Mouse (Mus musculus) inflammation-experienced regulatory T-cells, adult 16 weeks (primary cell): ENCODE measurements around the gene Bex6. TPM values are rescaled to one million over a fixed set of nuclear protein-coding genes. Genes with fewer than 3 reads are reported as not detected.

Experiments
- polyA plus RNA-seq: library from polyadenylated mRNA; unstranded; fragments of 100-300 nt; shearing (Covaris generic); gene quantifications from one replicate; pipeline ENCODE4 v1.2.1, GENCODE M21; 2017

The Bex6 gene
- polyA plus RNA-seq: not detected

DNA sequence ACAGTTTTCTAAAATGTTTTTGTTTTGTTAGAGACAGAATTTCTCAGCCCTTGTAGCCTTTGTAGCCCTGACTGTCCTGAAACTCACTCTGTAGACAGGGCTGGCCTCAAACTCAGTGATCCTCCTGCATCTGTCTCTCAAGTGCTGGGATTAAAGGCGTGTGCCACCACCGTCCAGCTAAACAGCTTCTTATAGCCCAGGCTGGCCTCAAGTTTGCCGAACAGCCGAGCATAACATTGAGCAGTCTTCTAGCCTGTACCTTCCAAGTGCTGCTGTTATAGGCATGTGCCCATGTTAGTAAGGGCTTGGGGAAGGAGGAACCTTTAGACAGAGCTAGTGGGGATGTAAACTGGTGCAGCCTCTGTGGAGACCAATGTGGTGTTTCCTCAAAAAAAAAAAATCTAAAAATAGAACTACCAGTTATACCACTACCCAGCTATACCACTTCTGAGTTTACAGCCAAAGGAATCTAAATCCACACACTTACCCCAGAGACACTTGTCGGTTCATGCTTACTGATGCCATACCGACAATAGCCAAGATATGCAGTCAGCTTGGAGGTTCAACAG, at the start of gene Bex6:
Gene Bex6, plus strand, starts transcription at position 491 of the 569 bp plus-strand sequence.

DNA sequence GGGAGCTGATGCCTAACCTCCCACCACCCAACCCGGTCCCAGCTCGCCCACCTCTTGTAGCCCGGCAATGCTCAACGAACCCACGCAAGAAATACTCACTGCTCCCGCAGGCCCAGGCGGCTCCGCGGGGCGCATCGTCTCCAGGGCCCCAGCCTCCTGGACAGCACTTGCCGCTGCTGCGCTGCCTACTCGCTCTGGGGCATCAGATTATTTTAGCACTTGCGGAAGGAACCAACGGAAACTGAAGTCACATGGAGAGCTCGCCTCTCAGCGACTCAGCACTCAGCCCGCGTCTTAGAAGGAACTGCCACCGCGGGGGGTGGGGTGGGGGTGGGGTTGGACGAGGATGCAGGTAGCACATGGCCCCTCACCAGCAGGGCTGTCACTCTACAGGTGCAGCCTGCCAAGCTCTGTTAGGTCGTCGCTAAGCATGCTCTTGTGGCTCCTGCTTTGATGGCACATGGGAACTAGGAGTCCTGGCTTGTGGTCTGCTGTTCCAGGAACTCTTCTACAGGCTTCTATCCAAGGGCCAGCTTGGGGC, 14.3 kb upstream of the Bex6 start, which contains the start of gene Nrros:
Gene Nrros, minus strand, starts transcription at position 314 of the 541 bp plus-strand sequence.

Other genes with a start within 250 kb of the Bex6 start
- gene Pigz, start 246.0 kb upstream of the Bex6 start, polyA plus RNA-seq: 0.52 TPM
- 5.1 TPM for gene 0610012G03Rik, start 231.3 kb upstream of the Bex6 start, polyA plus RNA-seq
- 53.5 TPM for gene Ncbp2, start 231.3 kb upstream of the Bex6 start, polyA plus RNA-seq
- 21.5 TPM for gene Senp5, start 176.5 kb upstream of the Bex6 start, polyA plus RNA-seq
- gene Pak2, start 100.5 kb upstream of the Bex6 start, polyA plus RNA-seq: 89.5 TPM
- gene Pigx, start 80.1 kb upstream of the Bex6 start, polyA plus RNA-seq: 149 TPM
- 45.3 TPM for gene Cep19, start 80.0 kb upstream of the Bex6 start, polyA plus RNA-seq
- 97.3 TPM for gene Nrros, start 14.2 kb upstream of the Bex6 start, polyA plus RNA-seq
- gene Fbxo45, start 67.3 kb downstream of the Bex6 start, polyA plus RNA-seq: 3.0 TPM
- gene Wdr53, start 67.4 kb downstream of the Bex6 start, polyA plus RNA-seq: 22.0 TPM
- gene Smco1, start 91.6 kb downstream of the Bex6 start, polyA plus RNA-seq: not detected
- gene Rnf168, start 97.6 kb downstream of the Bex6 start, polyA plus RNA-seq: 20.1 TPM
- gene Ubxn7, start 152.4 kb downstream of the Bex6 start, polyA plus RNA-seq: 37.2 TPM
- gene Tm4sf19, start 220.7 kb downstream of the Bex6 start, polyA plus RNA-seq: not detected
- 4.2 TPM for gene Tctex1d2, start 239.9 kb downstream of the Bex6 start, polyA plus RNA-seq